Mouse (Mus musculus): ENCODE results near the gene Mcub. TPM values are rescaled to one million over a fixed set of nuclear protein-coding genes. Genes with fewer than 3 reads are reported as not detected.

The Mcub gene
- polyA plus RNA-seq, 1 experiment from 2014 or later, result 3.5 TPM

GRCm38 (mm10) chr3:129940780-129941179 lies 29.2 kb downstream of the Mcub start:
- DNase-seq (ENCODE audit: low spot score), result no peak
- Histone ChIP-seq H3K9ac (ENCODE audit: low read depth, low read length) (no peak overlapping the region), H3K27me3 (replicated peaks; ENCODE audit: control insufficient read depth, insufficient read depth, low read length) (no peaks in the 10 kb centered on the region), H3K4me3 (ENCODE audit: low read depth, low read length) (no peak overlapping the region), H3K4me1 (replicated peaks; ENCODE audit: control insufficient read depth, insufficient read depth, low read length) (0 out of 2 replicates have a peak, but pooled peaks cover 2% of the 10 kb centered on the region), H3K36me3 (ENCODE audit: control insufficient read depth, insufficient read depth, low read length) (no peaks in the 10 kb centered on the region), H3K9me3 (ENCODE audit: control insufficient read depth, low read length) (no peaks in the 10 kb centered on the region), H3K27ac (ENCODE audit: low read depth, low read length) (no peak overlapping the region), H3K4me2 (no peak overlapping the region)
- ATAC-seq (replicated peaks; ENCODE audit: low FRiP score), result no peak
- 96% methylated on average over 2 of the region's 2 CpGs for WGBS

- Histone ChIP-seq H3K4me3 (ENCODE audit: low read depth, low read length) (no peak overlapping the region), H3K4me1 (replicated peaks; ENCODE audit: control insufficient read depth, insufficient read depth, low read length) (no peaks in the 10 kb centered on the region), H3K9ac (ENCODE audit: low read depth, low read length) (no peak overlapping the region), H3K27ac (ENCODE audit: low read depth, low read length) (no peak overlapping the region), H3K36me3 (ENCODE audit: control insufficient read depth, insufficient read depth, low read length) (no peaks in the 10 kb centered on the region), H3K27me3 (replicated peaks; ENCODE audit: control insufficient read depth, insufficient read depth, low read length) (no peaks in the 10 kb centered on the region), H3K9me3 (ENCODE audit: control insufficient read depth, low read length) (no peaks in the 10 kb centered on the region), H3K4me2 (no peak overlapping the region)
- DNase-seq (ENCODE audit: low spot score) (no peak), ATAC-seq (replicated peaks; ENCODE audit: low FRiP score) (no peak)
- WGBS, result 69% methylated on average over 7 of the region's 7 CpGs
Observed at GRCm38 (mm10) chr3:129939058-129939457, 30.9 kb downstream of the Mcub start.

- ATAC-seq (replicated peaks; ENCODE audit: low FRiP score), result no peak
- no peaks in the 10 kb centered on the region for H3K4me1 ChIP-seq (replicated peaks; ENCODE audit: control insufficient read depth, insufficient read depth, low read length)
- DNase-seq (ENCODE audit: low spot score), result no peak
- no peak overlapping the region for H3K4me3 ChIP-seq (ENCODE audit: low read depth, low read length)
- 49% methylated on average over 3 of the region's 3 CpGs for WGBS
- no peaks in the 10 kb centered on the region for H3K36me3 ChIP-seq (ENCODE audit: control insufficient read depth, insufficient read depth, low read length)
- no peaks in the 10 kb centered on the region for H3K27me3 ChIP-seq (replicated peaks; ENCODE audit: control insufficient read depth, insufficient read depth, low read length)
- no peak overlapping the region for H3K4me2 ChIP-seq
- no peak overlapping the region for H3K27ac ChIP-seq (ENCODE audit: low read depth, low read length)
- no peaks in the 10 kb centered on the region for H3K9me3 ChIP-seq (ENCODE audit: control insufficient read depth, low read length)
- no peak overlapping the region for H3K9ac ChIP-seq (ENCODE audit: low read depth, low read length)
Observed at GRCm38 (mm10) chr3:129937848-129938247, 32.2 kb downstream of the Mcub start.

- 61% methylated on average over 9 of the region's 9 CpGs for WGBS
- Histone ChIP-seq H3K9ac (ENCODE audit: low read depth, low read length) (no peak overlapping the region), H3K27ac (ENCODE audit: low read depth, low read length) (no peak overlapping the region), H3K4me1 (replicated peaks; ENCODE audit: control insufficient read depth, insufficient read depth, low read length) (no peaks in the 10 kb centered on the region), H3K4me2 (no peak overlapping the region), H3K9me3 (ENCODE audit: control insufficient read depth, low read length) (no peaks in the 10 kb centered on the region), H3K36me3 (ENCODE audit: control insufficient read depth, insufficient read depth, low read length) (no peaks in the 10 kb centered on the region), H3K4me3 (ENCODE audit: low read depth, low read length) (no peak overlapping the region), H3K27me3 (replicated peaks; ENCODE audit: control insufficient read depth, insufficient read depth, low read length) (no peaks in the 10 kb centered on the region)
- ATAC-seq (replicated peaks; ENCODE audit: low FRiP score) (no peak), DNase-seq (ENCODE audit: low spot score) (no peak)
Observed at GRCm38 (mm10) chr3:129936561-129936960, 33.4 kb downstream of the Mcub start.

GRCm38 (mm10) chr3:129932443-129932842 lies 37.6 kb downstream of the Mcub start:
- no peak overlapping the region for H3K27ac ChIP-seq (ENCODE audit: low read depth, low read length)
- no peaks in the 10 kb centered on the region for H3K36me3 ChIP-seq (ENCODE audit: control insufficient read depth, insufficient read depth, low read length)
- no peak overlapping the region for H3K4me2 ChIP-seq
- 31% methylated on average over 4 of the region's 4 CpGs for WGBS
- ATAC-seq (replicated peaks; ENCODE audit: low FRiP score) (no peak), DNase-seq (ENCODE audit: low spot score) (no peak)
- no peak overlapping the region for H3K9ac ChIP-seq (ENCODE audit: low read depth, low read length)
- no peaks in the 10 kb centered on the region for H3K27me3 ChIP-seq (replicated peaks; ENCODE audit: control insufficient read depth, insufficient read depth, low read length)
- no peak overlapping the region for H3K4me3 ChIP-seq (ENCODE audit: low read depth, low read length)
- H3K4me1 ChIP-seq (replicated peaks; ENCODE audit: control insufficient read depth, insufficient read depth, low read length), result no peaks in the 10 kb centered on the region
- H3K9me3 ChIP-seq (ENCODE audit: control insufficient read depth, low read length), result no peaks in the 10 kb centered on the region

GRCm38 (mm10) chr3:129930213-129930778 lies 39.7 kb downstream of the Mcub start:
- no peak for ATAC-seq (replicated peaks; ENCODE audit: low FRiP score)
- Histone ChIP-seq H3K27ac (ENCODE audit: low read depth, low read length) (no peak overlapping the region), H3K27me3 (replicated peaks; ENCODE audit: control insufficient read depth, insufficient read depth, low read length) (no peaks in the 10 kb centered on the region), H3K9ac (ENCODE audit: low read depth, low read length) (no peak overlapping the region), H3K36me3 (ENCODE audit: control insufficient read depth, insufficient read depth, low read length) (no peaks in the 10 kb centered on the region), H3K4me1 (replicated peaks; ENCODE audit: control insufficient read depth, insufficient read depth, low read length) (no peaks in the 10 kb centered on the region), H3K9me3 (ENCODE audit: control insufficient read depth, low read length) (no peaks in the 10 kb centered on the region), H3K4me2 (no peak overlapping the region), H3K4me3 (ENCODE audit: low read depth, low read length) (no peak overlapping the region)
- 62% methylated on average over 6 of the region's 6 CpGs for whole genome bisulfite sequencing
- no peak for DNase-seq (ENCODE audit: low spot score)

- Histone ChIP-seq H3K36me3 (ENCODE audit: control insufficient read depth, insufficient read depth, low read length) (no peaks in the 10 kb centered on the region), H3K9ac (ENCODE audit: low read depth, low read length) (no peak overlapping the region), H3K4me2 (no peak overlapping the region), H3K4me1 (replicated peaks; ENCODE audit: control insufficient read depth, insufficient read depth, low read length) (no peaks in the 10 kb centered on the region), H3K27me3 (replicated peaks; ENCODE audit: control insufficient read depth, insufficient read depth, low read length) (no peaks in the 10 kb centered on the region), H3K27ac (ENCODE audit: low read depth, low read length) (no peak overlapping the region), H3K4me3 (ENCODE audit: low read depth, low read length) (no peak overlapping the region), H3K9me3 (ENCODE audit: control insufficient read depth, low read length) (no peaks in the 10 kb centered on the region)
- ATAC-seq (replicated peaks; ENCODE audit: low FRiP score), result no peak
- 90% methylated on average over 3 of the region's 3 CpGs for WGBS
- no peak for DNase-seq (ENCODE audit: low spot score)
Observed at GRCm38 (mm10) chr3:129925861-129926260, 44.1 kb downstream of the Mcub start.

- no peaks in the 10 kb centered on the region for H3K27me3 ChIP-seq (replicated peaks; ENCODE audit: control insufficient read depth, insufficient read depth, low read length)
- no peaks in the 10 kb centered on the region for H3K4me1 ChIP-seq (replicated peaks; ENCODE audit: control insufficient read depth, insufficient read depth, low read length)
- no peak overlapping the region for H3K4me2 ChIP-seq
- 81% methylated on average over 7 of the region's 7 CpGs for WGBS
- no peak overlapping the region for H3K9ac ChIP-seq (ENCODE audit: low read depth, low read length)
- H3K4me3 ChIP-seq (ENCODE audit: low read depth, low read length), result no peak overlapping the region
- DNase-seq (ENCODE audit: low spot score), result no peak
- no peaks in the 10 kb centered on the region for H3K36me3 ChIP-seq (ENCODE audit: control insufficient read depth, insufficient read depth, low read length)
- no peaks in the 10 kb centered on the region for H3K9me3 ChIP-seq (ENCODE audit: control insufficient read depth, low read length)
- no peak overlapping the region for H3K27ac ChIP-seq (ENCODE audit: low read depth, low read length)
- no peak for ATAC-seq (replicated peaks; ENCODE audit: low FRiP score)
Observed at GRCm38 (mm10) chr3:129923581-129923980, 46.4 kb downstream of the Mcub start.

GRCm38 (mm10) chr3:129918434-129918833 lies 51.6 kb downstream of the Mcub start:
- ATAC-seq (replicated peaks; ENCODE audit: low FRiP score) (no peak), DNase-seq (ENCODE audit: low spot score) (no peak)
- H3K4me1 ChIP-seq (replicated peaks; ENCODE audit: control insufficient read depth, insufficient read depth, low read length), result no peaks in the 10 kb centered on the region
- no peaks in the 10 kb centered on the region; the same call in 1 of the 2 replicates for H3K36me3 ChIP-seq (ENCODE audit: control insufficient read depth, insufficient read depth, low read length)
- no peak overlapping the region for H3K4me3 ChIP-seq (ENCODE audit: low read depth, low read length)
- no peak overlapping the region for H3K27ac ChIP-seq (ENCODE audit: low read depth, low read length)
- H3K9ac ChIP-seq (ENCODE audit: low read depth, low read length), result no peak overlapping the region
- H3K9me3 ChIP-seq (ENCODE audit: control insufficient read depth, low read length), result no peaks in the 10 kb centered on the region
- 25% methylated on average over 13 of the region's 13 CpGs for WGBS
- no peak overlapping the region for H3K4me2 ChIP-seq
- no peaks in the 10 kb centered on the region for H3K27me3 ChIP-seq (replicated peaks; ENCODE audit: control insufficient read depth, insufficient read depth, low read length)
